Mouse (Mus musculus): ENCODE measurements around the gene Zfp951. TPM values are rescaled to one million over a fixed set of nuclear protein-coding genes. Genes with fewer than 3 reads are reported as not detected.

Gene Zfp951
- polyA plus RNA-seq (2017; shearing (Covaris generic)) = 10.8 TPM

DNA sequence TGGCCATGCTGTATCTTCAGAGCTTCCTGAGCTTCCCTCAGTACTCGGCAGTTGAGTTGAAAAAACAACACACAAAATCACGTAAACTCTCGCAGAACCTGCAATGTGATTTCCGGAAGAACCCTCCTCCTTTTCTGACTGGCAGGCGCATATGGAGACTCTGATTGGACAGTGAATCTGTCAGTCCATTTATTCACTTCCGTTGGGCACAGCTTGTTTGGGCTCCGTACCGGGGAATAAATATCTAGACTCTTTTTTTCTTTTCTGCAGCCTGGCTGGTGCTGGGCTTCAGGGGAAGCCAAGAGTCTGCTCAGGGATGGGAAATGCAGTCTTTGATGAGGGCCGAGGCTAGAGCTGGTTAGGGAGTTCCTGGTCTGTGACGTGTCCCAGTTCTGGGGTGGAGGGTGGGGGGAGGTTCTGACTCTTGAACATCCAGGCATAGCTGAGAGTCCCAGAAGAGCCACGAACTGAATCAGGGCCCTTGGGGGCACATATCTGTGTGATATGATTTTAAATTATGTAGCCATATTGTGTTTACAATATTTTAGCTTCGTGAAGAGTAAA lies at the start of gene Zfp951:
Gene Zfp951, minus strand, starts transcription at position 109 of the 564 bp plus-strand sequence.

Other genes with a start within 250 kb of the Zfp951 start
- gene Abcg3, start 122.6 kb upstream of the Zfp951 start, polyA plus RNA-seq (2017; shearing (Covaris generic)) = 15.6 TPM